Mouse (Mus musculus) embryonic facial prominence, embryonic 11.5 days (tissue): ENCODE results near the gene Fat4. TPM values are rescaled to one million over a fixed set of nuclear protein-coding genes. Genes with fewer than 3 reads are reported as not detected.
A peak's percentile ranks its signal among the peaks of the same experiment; 100 is the strongest.

Source experiments
- ATAC-seq: fragments of 200-750 bp; cut with Nextera tagmentation; replicated peaks from 2 replicates; pipeline ENCODE4 v1.8.0; 2017; ENCODE audit warnings: low read depth; ENCODE audit not compliant: insufficient number of reproducible peaks, low FRiP score, low TSS enrichment
- DNase-seq: peaks from one replicate; pipeline ENCODE4 v3.0.0-alpha.2; 2015; ENCODE audit warnings: low spot score
- H3K27ac ChIP-seq: fragments of 300-500 bp; sonication (generic); replicated peaks from 2 replicates; pipeline ENCODE4 v1.5.1; 2014; ENCODE audit warnings: mild to moderate bottlenecking, low read depth, low read length, control low read depth
- H3K27me3 ChIP-seq: fragments of 300-500 bp; sonication (generic); 2 replicates; pipeline ENCODE4 v1.6.1; 2014; ENCODE audit warnings: mild to moderate bottlenecking, low read length, moderate library complexity, mixed read lengths; ENCODE audit not compliant: control insufficient read depth, insufficient read depth
- H3K36me3 ChIP-seq: fragments of 300-500 bp; sonication (generic); replicated peaks from 2 replicates; pipeline ENCODE4 v1.6.1; 2014; ENCODE audit warnings: low read depth, mild to moderate bottlenecking, low read length, moderate library complexity, mixed read lengths; ENCODE audit not compliant: control insufficient read depth, insufficient read depth
- H3K4me1 ChIP-seq: fragments of 300-500 bp; sonication (generic); 2 replicates; pipeline ENCODE4 v1.6.1; 2014; ENCODE audit warnings: low read length, mixed read lengths; ENCODE audit not compliant: control insufficient read depth, insufficient read depth
- H3K4me2 ChIP-seq: fragments of 300-500 bp; sonication (generic); 2 replicates; pipeline ENCODE4 v1.6.1; 2014; ENCODE audit warnings: low read depth, mild to moderate bottlenecking, control low read depth, low read length, moderate library complexity
- H3K4me3 ChIP-seq: fragments of 300-500 bp; sonication (generic); 2 replicates; pipeline ENCODE4 v1.5.1; 2014; ENCODE audit warnings: low read depth, low read length, control low read depth
- H3K9ac ChIP-seq: fragments of 300-500 bp; sonication (generic); replicated peaks from 2 replicates; pipeline ENCODE4 v1.6.1; 2014; ENCODE audit warnings: mild to moderate bottlenecking, control low read depth, low read length
- H3K9me3 ChIP-seq: fragments of 300-500 bp; sonication (generic); replicated peaks from 2 replicates; pipeline ENCODE4 v1.6.1; 2016; ENCODE audit warnings: mild to moderate bottlenecking, low read length, inconsistent platforms, mixed read lengths; ENCODE audit not compliant: control insufficient read depth
- WGBS: fragments of 180-500 bp; shearing (Covaris S2); extraction: QIAGEN DNeasy Blood & Tissue Kit; methylation state at CpG from one replicate; pipeline ENCODE4 v1.1.7; 2014; 5-methylcytosine and 5-hydroxymethylcytosine counted together
- polyA plus RNA-seq: library from polyadenylated mRNA; unstranded; fragments of >200 nt; fragmentation: Nextera tagmentation; extraction: Ambion mirVana; gene quantifications from 2 replicates; pipeline ENCODE4 v1.2.1, GENCODE M21; 2014

Fat4 gene
- polyA plus RNA-seq, 1 experiment from 2014 or later: 14.0 TPM

- no peak overlapping the region for H3K4me2 ChIP-seq
- no peaks in the 10 kb centered on the region for H3K36me3 ChIP-seq
- no peak overlapping the region for H3K27ac ChIP-seq
- no peaks in the 10 kb centered on the region for H3K27me3 ChIP-seq
- DNase-seq (no peak), ATAC-seq (no peak)
- 84% methylated on average over 2 of the region's 2 CpGs for WGBS
- no peak overlapping the region for H3K9ac ChIP-seq
- no peaks in the 10 kb centered on the region for H3K4me1 ChIP-seq
- H3K9me3 ChIP-seq: no peaks in the 10 kb centered on the region
- H3K4me3 ChIP-seq: no peak overlapping the region
Measured at GRCm38 (mm10) chr3:38871291-38871690, 15.4 kb upstream of the Fat4 start.

GRCm38 (mm10) chr3:38875872-38876271, 10.9 kb upstream of the Fat4 start:
- Histone ChIP-seq H3K4me2 (no peak overlapping the region), H3K4me1 (no peaks in the 10 kb centered on the region), H3K9me3 (no peaks in the 10 kb centered on the region), H3K27ac (no peak overlapping the region), H3K9ac (no peak overlapping the region), H3K27me3 (no peaks in the 10 kb centered on the region), H3K4me3 (no peak overlapping the region), H3K36me3 (no peaks in the 10 kb centered on the region)
- DNase-seq: no peak
- WGBS: 96% methylated on average over 2 of the region's 2 CpGs
- no peak for ATAC-seq

- ATAC-seq (no peak), DNase-seq (no peak)
- H3K9me3 ChIP-seq: no peaks in the 10 kb centered on the region
- H3K4me1 ChIP-seq: no peaks in the 10 kb centered on the region
- H3K27ac ChIP-seq: no peak overlapping the region
- no peaks in the 10 kb centered on the region for H3K36me3 ChIP-seq
- H3K27me3 ChIP-seq: no peaks in the 10 kb centered on the region
- H3K4me2 ChIP-seq: no peak overlapping the region
- H3K4me3 ChIP-seq: no peak overlapping the region
- 89% methylated on average over 4 of the region's 4 CpGs for WGBS
- H3K9ac ChIP-seq: no peak overlapping the region
Measured at GRCm38 (mm10) chr3:38876706-38877105, 10.0 kb upstream of the Fat4 start.

GRCm38 (mm10) chr3:38882778-38883177, 4.0 kb upstream of the Fat4 start:
- H3K4me1 ChIP-seq: no peaks in the 10 kb centered on the region; the same call in 1 of the 2 replicates
- H3K9ac ChIP-seq: no peak overlapping the region
- 54% methylated on average over 6 of the region's 6 CpGs for WGBS
- H3K36me3 ChIP-seq: no peaks in the 10 kb centered on the region
- peak; percentile 80 for DNase-seq
- H3K9me3 ChIP-seq: no peaks in the 10 kb centered on the region
- no peak overlapping the region for H3K27ac ChIP-seq
- no peaks in the 10 kb centered on the region for H3K27me3 ChIP-seq
- no peak overlapping the region for H3K4me3 ChIP-seq
- H3K4me2 ChIP-seq: no peak overlapping the region
- ATAC-seq: no peak

GRCm38 (mm10) chr3:38883676-38884075, 3.1 kb upstream of the Fat4 start:
- no peak overlapping the region for H3K27ac ChIP-seq
- 44% methylated on average over 9 of the region's 9 CpGs for WGBS
- H3K4me3 ChIP-seq: no peak overlapping the region
- H3K4me2 ChIP-seq: no peak overlapping the region; the same call in 1 of the 2 replicates
- 0 out of 2 replicates have a peak, but pooled peaks cover 4% of the 10 kb centered on the region for H3K36me3 ChIP-seq
- ATAC-seq: no peak
- no peaks in the 10 kb centered on the region for H3K9me3 ChIP-seq
- DNase-seq: no peak
- H3K9ac ChIP-seq: peak overlapping the region; percentile 44
- H3K27me3 ChIP-seq: no peaks in the 10 kb centered on the region; the same call in 1 of the 2 replicates
- peaks cover 4% of the 10 kb centered on the region; the same call in 1 of the 2 replicates for H3K4me1 ChIP-seq

GRCm38 (mm10) chr3:38884276-38884675, 2.5 kb upstream of the Fat4 start:
- peak overlapping the region; percentile 85 for H3K4me3 ChIP-seq
- H3K4me1 ChIP-seq: peaks cover 7% of the 10 kb centered on the region; the same call in 1 of the 2 replicates

GRCm38 (mm10) chr3:38884919-38885418, 1.8 kb upstream of the Fat4 start:
- under 1% methylated on average over 24 of the region's 24 CpGs for WGBS
- H3K9ac ChIP-seq: peak overlapping the region; percentile 89
- DNase-seq (peak; percentile 91), ATAC-seq (peak; percentile 40)
- H3K4me2 ChIP-seq: peak overlapping the region; percentile 94
- peaks cover 7% of the 10 kb centered on the region; the same call in 1 of the 2 replicates for H3K4me1 ChIP-seq
- H3K27me3 ChIP-seq: no peaks in the 10 kb centered on the region; the same call in 1 of the 2 replicates
- H3K27ac ChIP-seq: peak overlapping the region; percentile 86
- peak overlapping the region; percentile 85 for H3K4me3 ChIP-seq
- H3K36me3 ChIP-seq: peaks cover 10% of the 10 kb centered on the region
- no peaks in the 10 kb centered on the region for H3K9me3 ChIP-seq

More at GRCm38 (mm10) chr3:38884276-38884675, 2.5 kb upstream of the Fat4 start:
- 0% methylated on average over 6 of the region's 6 CpGs for WGBS
- ATAC-seq (no peak), DNase-seq (peak; percentile 98)
- H3K9me3 ChIP-seq: no peaks in the 10 kb centered on the region
- H3K27ac ChIP-seq: no peak overlapping the region
- peak overlapping the region; percentile 94 for H3K4me2 ChIP-seq
- H3K27me3 ChIP-seq: no peaks in the 10 kb centered on the region; the same call in 1 of the 2 replicates
- peak overlapping the region; percentile 44 for H3K9ac ChIP-seq
- H3K36me3 ChIP-seq: peaks cover 6% of the 10 kb centered on the region; the same call in 1 of the 2 replicates

- Histone ChIP-seq H3K4me1 (peaks cover 7% of the 10 kb centered on the region; the same call in 1 of the 2 replicates), H3K4me3 (peak overlapping the region; percentile 85), H3K27ac (peak overlapping the region; percentile 86), H3K9me3 (no peaks in the 10 kb centered on the region), H3K27me3 (no peaks in the 10 kb centered on the region; the same call in 1 of the 2 replicates), H3K4me2 (peak overlapping the region; percentile 94), H3K36me3 (peaks cover 15% of the 10 kb centered on the region), H3K9ac (peak overlapping the region; percentile 89)
- under 1% methylated on average over 49 of the region's 56 CpGs for WGBS
- DNase-seq (peak; percentile 87), ATAC-seq (peak; percentile 90)
Measured at GRCm38 (mm10) chr3:38885481-38886001, 1.2 kb upstream of the Fat4 start.
